Comparison of ENCODE assay signal across 8 mouse cellular contexts in genomic region chr8:84742171-84743053, GRCm38 (mm10). TPM values are rescaled to one million over a fixed set of nuclear protein-coding genes. Genes with fewer than 3 reads are reported as not detected.
DNase-seq lines count a peak whose midpoint lies in the region; ATAC-seq and TF ChIP-seq lines count a peak whose summit lies in the region.

No protein-coding gene starts in this region.

- H3K9me3 ChIP-seq in embryonic facial prominence, embryonic 13.5 days, result no peaks in the 10 kb centered on the region
- H3K9me3 ChIP-seq in heart, embryonic 12.5 days (replicated peaks), result no peaks in the 10 kb centered on the region
- H3K9me3 ChIP-seq in limb, embryonic 14.5 days (ENCODE audit: control insufficient read depth, low read length), result no peaks in the 10 kb centered on the region
- H3K9me3 ChIP-seq in neural tube, embryonic 15.5 days (replicated peaks), result no peaks in the 10 kb centered on the region

- peaks cover 43% of the 10 kb centered on the region for H3K27me3 ChIP-seq in embryonic facial prominence, embryonic 13.5 days
- H3K27me3 ChIP-seq in heart, embryonic 12.5 days (replicated peaks), result peaks cover 39% of the 10 kb centered on the region
- H3K27me3 ChIP-seq in limb, embryonic 14.5 days (ENCODE audit: control insufficient read depth, insufficient read depth, low read length), result no peaks in the 10 kb centered on the region
- H3K27me3 ChIP-seq in neural tube, embryonic 15.5 days (replicated peaks), result peaks cover 81% of the 10 kb centered on the region

- WGBS in embryonic facial prominence, embryonic 13.5 days, result 3% methylated on average over 32 of the region's 32 CpGs
- 16% methylated on average over 32 of the region's 32 CpGs for WGBS in heart, embryonic 12.5 days
- WGBS in limb, embryonic 14.5 days, result under 1% methylated on average over 30 of the region's 32 CpGs
- 10% methylated on average over 32 of the region's 32 CpGs for WGBS in neural tube, embryonic 15.5 days

- H3K4me2 ChIP-seq in embryonic facial prominence, embryonic 13.5 days, result peak overlapping the region; percentile 55
- H3K4me2 ChIP-seq in heart, embryonic 12.5 days, result peak overlapping the region; percentile 62
- H3K4me2 ChIP-seq in limb, embryonic 14.5 days (replicated peaks; ENCODE audit: low read depth, low read length, severe bottlenecking), result peak overlapping the region; percentile 45
- H3K4me2 ChIP-seq in neural tube, embryonic 15.5 days, result peak overlapping the region; percentile 24

- no peaks in the 10 kb centered on the region for H3K36me3 ChIP-seq in embryonic facial prominence, embryonic 13.5 days
- H3K36me3 ChIP-seq in heart, embryonic 12.5 days, result no peaks in the 10 kb centered on the region
- H3K36me3 ChIP-seq in limb, embryonic 14.5 days (ENCODE audit: control insufficient read depth, insufficient read depth, low read length), result peaks cover 12% of the 10 kb centered on the region
- no peaks in the 10 kb centered on the region for H3K36me3 ChIP-seq in neural tube, embryonic 15.5 days

- H3K4me3 ChIP-seq in embryonic facial prominence, embryonic 13.5 days, result peak overlapping the region; percentile 23
- peak overlapping the region; percentile 27 for H3K4me3 ChIP-seq in heart, embryonic 12.5 days
- peak overlapping the region; percentile 17 for H3K4me3 ChIP-seq in limb, embryonic 14.5 days (replicated peaks; ENCODE audit: low read length)
- H3K4me3 ChIP-seq in neural tube, embryonic 15.5 days (replicated peaks), result no peak overlapping the region

- H3K27ac ChIP-seq in embryonic facial prominence, embryonic 13.5 days, result peak overlapping the region; percentile 99
- peak overlapping the region; percentile 87 for H3K27ac ChIP-seq in heart, embryonic 12.5 days (ENCODE audit: poor library complexity, severe bottlenecking)
- H3K27ac ChIP-seq in limb, embryonic 14.5 days (replicated peaks; ENCODE audit: low read depth, low read length), result peak overlapping the region; percentile 99
- H3K27ac ChIP-seq in neural tube, embryonic 15.5 days (replicated peaks), result peak overlapping the region; percentile 79

- peak; percentile 67 for DNase-seq in kidney, postnatal 10 days
- no peak for DNase-seq in kidney, adult 11 months
- DNase-seq in limb, embryonic 14.5 days (ENCODE audit: low spot score), result peak; percentile 92
- DNase-seq in natural killer cell, adult 2 months (ENCODE audit: low spot score in 2 of 2), result no peak
- no peak for DNase-seq in cerebellum, adult 9-10 months

- H3K9ac ChIP-seq in embryonic facial prominence, embryonic 13.5 days, result peak overlapping the region; percentile 58
- H3K9ac ChIP-seq in heart, embryonic 12.5 days, result peak overlapping the region; percentile 66
- H3K9ac ChIP-seq in limb, embryonic 14.5 days (ENCODE audit: low read depth, low read length, severe bottlenecking), result peak overlapping the region; percentile 53
- H3K9ac ChIP-seq in neural tube, embryonic 15.5 days (replicated peaks), result no peak overlapping the region

- peaks cover 100% of the 10 kb centered on the region for H3K4me1 ChIP-seq in embryonic facial prominence, embryonic 13.5 days
- H3K4me1 ChIP-seq in heart, embryonic 12.5 days (replicated peaks), result peaks cover 93% of the 10 kb centered on the region
- H3K4me1 ChIP-seq in limb, embryonic 14.5 days (ENCODE audit: control insufficient read depth, insufficient read depth, low read length), result peaks cover 100% of the 10 kb centered on the region
- H3K4me1 ChIP-seq in neural tube, embryonic 15.5 days, result peaks cover 94% of the 10 kb centered on the region

- ATAC-seq in embryonic facial prominence, embryonic 13.5 days (ENCODE audit: insufficient number of reproducible peaks, insufficient read depth, low FRiP score, low TSS enrichment, low read depth), result peak; percentile 79
- peak; percentile 41 for ATAC-seq in heart, embryonic 12.5 days (ENCODE audit: insufficient number of reproducible peaks, low FRiP score)
- peak; percentile 90 for ATAC-seq in limb, embryonic 14.5 days (ENCODE audit: low FRiP score, low read depth)
- peak; percentile 10; the same call in 1 of the 2 replicates for ATAC-seq in neural tube, embryonic 15.5 days (ENCODE audit: low FRiP score)

- no peak for TF ChIP-seq POLR2A in limb, embryonic 14.5 days (IDR thresholded peaks at IDR 0.05; ENCODE audit: borderline replicate concordance, extremely low read depth, insufficient read depth, insufficient read length)

RNA-seq across cellular contexts. Expression of gene G430095P16Rik, which starts 19.6 kb away (rescaled TPM):
- 6.1 and 6.2 TPM in 2 replicates for polyA plus RNA-seq in embryonic facial prominence, embryonic 13.5 days (2015; fragmentation: Nextera tagmentation; extraction: Ambion mirVana)
- 5.4 and 6.9 TPM in 2 replicates for polyA plus RNA-seq in heart, embryonic 12.5 days (2016; fragmentation: Nextera tagmentation; extraction: Ambion mirVana)
- 4.3 and 4.8 TPM in 2 replicates for polyA plus RNA-seq in limb, embryonic 14.5 days (2012; rRNA removed)
- polyA plus RNA-seq in limb, embryonic 14.5 days (2014; fragmentation: Nextera tagmentation; extraction: Ambion mirVana), result 5.7 and 6.0 TPM in 2 replicates
- polyA plus RNA-seq in neural tube, embryonic 15.5 days (2015; fragmentation: Nextera tagmentation; extraction: Ambion mirVana), result 1.4 and 1.8 TPM in 2 replicates

RNA-seq across cellular contexts. Expression of gene Lyl1, which starts 41.2 kb away (rescaled TPM):
- 4.8 and 4.9 TPM in 2 replicates for polyA plus RNA-seq in embryonic facial prominence, embryonic 13.5 days (2015; fragmentation: Nextera tagmentation; extraction: Ambion mirVana)
- 18.1 and 19.7 TPM in 2 replicates for polyA plus RNA-seq in heart, embryonic 12.5 days (2016; fragmentation: Nextera tagmentation; extraction: Ambion mirVana)
- 7.1 and 7.6 TPM in 2 replicates for polyA plus RNA-seq in limb, embryonic 14.5 days (2012; rRNA removed)
- polyA plus RNA-seq in limb, embryonic 14.5 days (2014; fragmentation: Nextera tagmentation; extraction: Ambion mirVana), result 5.6 and 6.2 TPM in 2 replicates
- polyA plus RNA-seq in neural tube, embryonic 15.5 days (2015; fragmentation: Nextera tagmentation; extraction: Ambion mirVana), result 3.1 and 6.1 TPM in 2 replicates

RNA-seq across cellular contexts. Expression of gene Nacc1, which starts 54.8 kb away (rescaled TPM):
- 16.3 and 16.6 TPM in 2 replicates for polyA plus RNA-seq in embryonic facial prominence, embryonic 13.5 days (2015; fragmentation: Nextera tagmentation; extraction: Ambion mirVana)
- 20.9 and 21.3 TPM in 2 replicates for polyA plus RNA-seq in heart, embryonic 12.5 days (2016; fragmentation: Nextera tagmentation; extraction: Ambion mirVana)
- polyA plus RNA-seq in limb, embryonic 14.5 days (2012; rRNA removed), result 68.8 and 86.2 TPM in 2 replicates
- polyA plus RNA-seq in limb, embryonic 14.5 days (2014; fragmentation: Nextera tagmentation; extraction: Ambion mirVana), result 18.5 and 19.8 TPM in 2 replicates
- polyA plus RNA-seq in neural tube, embryonic 15.5 days (2015; fragmentation: Nextera tagmentation; extraction: Ambion mirVana), result 12.3 and 14.1 TPM in 2 replicates

RNA-seq across cellular contexts. Expression of gene Trmt1, which starts 56.3 kb away (rescaled TPM):
- polyA plus RNA-seq in embryonic facial prominence, embryonic 13.5 days (2015; fragmentation: Nextera tagmentation; extraction: Ambion mirVana), result 71.3 and 78.6 TPM in 2 replicates
- 46.2 and 49.5 TPM in 2 replicates for polyA plus RNA-seq in heart, embryonic 12.5 days (2016; fragmentation: Nextera tagmentation; extraction: Ambion mirVana)
- 144 and 158 TPM in 2 replicates for polyA plus RNA-seq in limb, embryonic 14.5 days (2012; rRNA removed)
- 71.0 and 71.7 TPM in 2 replicates for polyA plus RNA-seq in limb, embryonic 14.5 days (2014; fragmentation: Nextera tagmentation; extraction: Ambion mirVana)
- polyA plus RNA-seq in neural tube, embryonic 15.5 days (2015; fragmentation: Nextera tagmentation; extraction: Ambion mirVana), result 66.7 and 75.1 TPM in 2 replicates

RNA-seq across cellular contexts. Expression of gene Nfix, which starts 57.7 kb away (rescaled TPM):
- 37.0 and 42.9 TPM in 2 replicates for polyA plus RNA-seq in embryonic facial prominence, embryonic 13.5 days (2015; fragmentation: Nextera tagmentation; extraction: Ambion mirVana)
- 9.2 and 10.9 TPM in 2 replicates for polyA plus RNA-seq in heart, embryonic 12.5 days (2016; fragmentation: Nextera tagmentation; extraction: Ambion mirVana)
- polyA plus RNA-seq in limb, embryonic 14.5 days (2012; rRNA removed), result 81.2 and 97.7 TPM in 2 replicates
- 100 and 108 TPM in 2 replicates for polyA plus RNA-seq in limb, embryonic 14.5 days (2014; fragmentation: Nextera tagmentation; extraction: Ambion mirVana)
- polyA plus RNA-seq in neural tube, embryonic 15.5 days (2015; fragmentation: Nextera tagmentation; extraction: Ambion mirVana), result 60.3 and 70.5 TPM in 2 replicates

Comparison
In these comparisons a context has a peak if more than half of its experiments do, and no peak if none do; other contexts are left out.
1. DNase-seq: peak in kidney, postnatal 10 days (single experiment) and limb, embryonic 14.5 days (single experiment); none in kidney, adult 11 months (single experiment), natural killer cell, adult 2 months (0 of 2) and cerebellum, adult 9-10 months (single experiment).
2. ATAC-seq: peak in every context shown above with its lines; median percentile 90 in limb, embryonic 14.5 days; 79 in embryonic facial prominence, embryonic 13.5 days; 41 in heart, embryonic 12.5 days; 10 in neural tube, embryonic 15.5 days.
3. Peak in every context shown above with its lines, with median percentiles within 50 percentile points of each other: H3K27ac ChIP-seq and H3K4me2 ChIP-seq.